Mouse (Mus musculus) kidney, embryonic 14.5 days (tissue): ENCODE measurements around the gene Naglu. TPM values are rescaled to one million over a fixed set of nuclear protein-coding genes. Genes with fewer than 3 reads are reported as not detected.

ENCODE experiments used
- ATAC-seq: fragments of 200-750 bp; cut with Nextera tagmentation; 2 replicates; pipeline ENCODE4 v1.8.0; 2017; ENCODE audit warnings: moderate number of reproducible peaks, mild to moderate bottlenecking, moderate TSS enrichment, moderate library complexity; ENCODE audit not compliant: low FRiP score, low TSS enrichment
- H3K27ac ChIP-seq: fragments of 300-500 bp; sonication (generic); 2 replicates; pipeline ENCODE4 v1.5.1; 2014; ENCODE audit warnings: low read depth, mild to moderate bottlenecking, low read length, moderate library complexity, mixed read lengths
- H3K27me3 ChIP-seq: fragments of 300-500 bp; sonication (generic); 2 replicates; pipeline ENCODE4 v1.6.1; 2014; ENCODE audit warnings: mild to moderate bottlenecking, low read length; ENCODE audit not compliant: control insufficient read depth, insufficient read depth
- H3K36me3 ChIP-seq: fragments of 300-500 bp; sonication (generic); 2 replicates; pipeline ENCODE4 v1.6.1; 2014; ENCODE audit warnings: low read length, mixed read lengths; ENCODE audit not compliant: control insufficient read depth, insufficient read depth
- H3K4me1 ChIP-seq: fragments of 300-500 bp; sonication (generic); 2 replicates; pipeline ENCODE4 v1.6.1; 2014; ENCODE audit warnings: low read length, mixed read lengths; ENCODE audit not compliant: control insufficient read depth, insufficient read depth
- H3K4me2 ChIP-seq: fragments of 300-500 bp; sonication (generic); replicated peaks from 2 replicates; pipeline ENCODE4 v1.6.1; 2014; ENCODE audit warnings: low read depth, mild to moderate bottlenecking, low read length
- H3K4me3 ChIP-seq: fragments of 300-500 bp; sonication (generic); 2 replicates; pipeline ENCODE4 v1.5.1; 2014; ENCODE audit warnings: mild to moderate bottlenecking, low read length
- H3K9ac ChIP-seq: fragments of 300-500 bp; sonication (generic); 2 replicates; pipeline ENCODE4 v1.6.1; 2014; ENCODE audit warnings: low read depth, mild to moderate bottlenecking, low read length, moderate library complexity
- H3K9me3 ChIP-seq: fragments of 300-500 bp; sonication (generic); 2 replicates; pipeline ENCODE4 v1.6.1; 2016; ENCODE audit warnings: low read length; ENCODE audit not compliant: control insufficient read depth
- WGBS: fragments of 180-500 bp; shearing (Covaris S2); extraction: QIAGEN DNeasy Blood & Tissue Kit; methylation state at CpG from one replicate; pipeline ENCODE4 v1.1.7; 2014; 5-methylcytosine and 5-hydroxymethylcytosine counted together
- polyA plus RNA-seq: library from polyadenylated mRNA; unstranded; fragments of >200 nt; fragmentation: Nextera tagmentation; extraction: Ambion mirVana; gene quantifications from 2 replicates; pipeline ENCODE4 v1.2.1, GENCODE M21; 2014

The Naglu gene
- polyA plus RNA-seq, 1 experiment from 2014 or later = 11.5 TPM

DNA sequence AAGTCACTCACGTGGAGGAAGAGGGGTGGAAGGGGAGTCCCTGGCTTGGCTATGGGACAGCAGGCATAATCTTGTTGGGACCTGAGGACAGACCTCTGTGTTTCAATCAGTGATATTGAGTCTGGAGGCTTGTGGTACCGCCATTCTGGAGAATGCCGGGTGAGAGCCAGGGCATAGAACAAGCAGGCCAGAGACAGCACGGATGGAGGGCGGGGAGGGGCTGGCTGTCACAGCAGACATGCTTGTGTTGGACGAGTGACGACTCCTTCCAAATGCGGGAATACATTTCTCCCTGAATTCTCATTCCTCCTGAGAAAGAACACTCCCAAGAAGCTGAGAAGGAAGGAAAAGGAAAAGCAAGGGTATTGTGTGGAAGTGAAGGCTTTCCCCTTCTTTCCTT is 18.2 kb upstream of the Naglu start:
- Histone ChIP-seq H3K4me1 (no peaks in the 10 kb centered on the region), H3K27me3 (no peaks in the 10 kb centered on the region), H3K4me3 (no peak overlapping the region), H3K4me2 (no peak overlapping the region), H3K9ac (no peak overlapping the region), H3K36me3 (peaks cover 28% of the 10 kb centered on the region), H3K27ac (no peak overlapping the region), H3K9me3 (0 out of 2 replicates have a peak, but pooled peaks cover 3% of the 10 kb centered on the region)
- ATAC-seq = no peak
- 86% methylated on average over 8 of the region's 8 CpGs for WGBS

DNA sequence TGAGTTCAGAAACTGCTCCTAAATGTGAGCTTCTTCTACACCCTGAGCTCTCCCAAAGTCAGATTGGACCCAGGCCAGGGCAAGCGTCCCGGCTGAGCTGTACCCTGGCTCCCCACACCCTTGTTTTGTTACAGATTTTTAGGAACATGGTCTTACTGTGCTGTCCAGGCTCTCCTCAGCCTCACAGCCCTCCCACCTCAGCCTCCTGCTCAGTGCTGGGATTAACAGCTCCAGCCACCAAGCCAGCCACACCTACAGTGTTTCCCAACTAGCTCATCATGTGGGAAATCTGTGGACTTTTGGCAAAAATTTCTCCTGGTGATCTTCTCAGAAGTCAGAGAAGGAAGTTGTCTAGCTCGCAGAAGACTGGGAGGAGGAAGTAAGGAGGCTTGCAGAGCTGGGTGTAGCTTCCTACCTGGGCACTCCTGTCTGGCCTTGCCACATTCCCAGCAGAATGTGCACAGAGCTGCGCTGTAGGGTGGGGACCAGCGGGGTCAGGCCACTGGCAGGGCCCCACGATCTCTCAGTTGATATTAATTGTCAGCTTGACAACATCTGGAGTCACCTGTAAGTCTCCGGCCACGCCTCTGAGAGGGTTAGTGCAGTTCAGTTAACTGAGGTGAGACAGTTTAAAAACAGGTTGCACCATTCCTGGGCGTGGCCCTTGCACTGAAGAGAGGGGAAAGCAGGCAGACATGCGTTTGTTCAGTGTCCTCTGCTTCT is 16.9 kb upstream of the Naglu start:
- Histone ChIP-seq H3K9me3 (0 out of 2 replicates have a peak, but pooled peaks cover 3% of the 10 kb centered on the region), H3K27ac (no peak overlapping the region), H3K4me2 (no peak overlapping the region), H3K4me3 (no peak overlapping the region), H3K27me3 (no peaks in the 10 kb centered on the region), H3K36me3 (peaks cover 28% of the 10 kb centered on the region), H3K4me1 (no peaks in the 10 kb centered on the region), H3K9ac (no peak overlapping the region)
- ATAC-seq = no peak
- WGBS = 89% methylated on average over 10 of the region's 10 CpGs

GRCm38 (mm10) chr11:101053974-101054373 is 15.8 kb upstream of the Naglu start:
- no peak overlapping the region for H3K4me3 ChIP-seq
- no peaks in the 10 kb centered on the region for H3K27me3 ChIP-seq
- no peak overlapping the region for H3K9ac ChIP-seq
- H3K36me3 ChIP-seq = peaks cover 21% of the 10 kb centered on the region
- no peak overlapping the region for H3K27ac ChIP-seq
- 95% methylated on average over 1 of the region's 1 CpGs for WGBS
- no peak for ATAC-seq
- H3K4me2 ChIP-seq = no peak overlapping the region
- H3K4me1 ChIP-seq = no peaks in the 10 kb centered on the region
- 0 out of 2 replicates have a peak, but pooled peaks cover 3% of the 10 kb centered on the region for H3K9me3 ChIP-seq

DNA sequence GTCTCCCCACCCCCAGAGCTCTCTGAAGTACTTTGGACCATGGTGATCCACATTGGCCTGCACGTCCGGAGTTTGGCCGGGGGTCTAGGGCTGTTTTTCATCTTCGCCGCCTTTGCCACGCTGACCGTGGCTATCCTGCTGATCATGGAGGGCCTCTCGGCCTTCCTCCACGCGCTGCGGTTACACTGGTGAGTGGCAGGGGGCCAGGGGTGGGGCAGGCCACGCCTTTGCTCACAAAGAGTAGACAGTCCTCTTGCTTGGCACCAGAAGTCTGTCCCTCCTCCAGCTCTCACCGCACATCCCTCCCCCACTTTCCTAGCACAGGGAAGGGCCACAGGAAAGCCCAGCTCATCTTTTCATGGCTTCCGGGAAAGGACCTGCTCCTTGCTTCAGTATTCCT is 14.4 kb upstream of the Naglu start:
- H3K4me2 ChIP-seq = no peak overlapping the region
- peaks cover 14% of the 10 kb centered on the region; the same call in 1 of the 2 replicates for H3K36me3 ChIP-seq
- peaks cover 7% of the 10 kb centered on the region; the same call in 1 of the 2 replicates for H3K4me1 ChIP-seq
- H3K4me3 ChIP-seq = no peak overlapping the region
- H3K27me3 ChIP-seq = no peaks in the 10 kb centered on the region
- 0 out of 2 replicates have a peak, but pooled peaks cover 3% of the 10 kb centered on the region for H3K9me3 ChIP-seq
- no peak for ATAC-seq
- 83% methylated on average over 14 of the region's 14 CpGs for WGBS
- no peak overlapping the region for H3K27ac ChIP-seq
- no peak overlapping the region for H3K9ac ChIP-seq

DNA sequence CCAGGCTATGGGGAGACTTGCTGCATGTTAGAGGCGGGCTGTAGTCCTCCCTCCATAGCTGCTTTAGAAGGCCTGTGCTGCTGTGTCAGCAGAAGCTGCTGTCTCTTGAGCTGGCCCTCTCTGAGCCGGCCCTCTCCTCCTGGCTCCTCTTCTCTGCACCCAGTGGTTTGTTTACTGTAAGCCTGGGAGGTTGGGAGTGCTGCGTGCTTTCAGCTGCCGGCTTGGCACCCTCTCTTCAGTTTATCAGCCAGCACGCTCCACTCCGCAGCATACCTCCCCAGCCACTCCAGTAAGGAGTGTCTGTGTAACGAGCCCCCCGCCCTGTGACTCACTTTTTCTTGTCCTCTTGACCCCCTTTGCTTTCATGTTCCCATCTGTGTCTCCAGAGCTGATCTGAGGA is 12.9 kb upstream of the Naglu start:
- H3K27me3 ChIP-seq = no peaks in the 10 kb centered on the region
- H3K9me3 ChIP-seq = 0 out of 2 replicates have a peak, but pooled peaks cover 3% of the 10 kb centered on the region
- peaks cover 8% of the 10 kb centered on the region; the same call in 1 of the 2 replicates for H3K4me1 ChIP-seq
- no peak for ATAC-seq
- 0 out of 2 replicates have a peak overlapping the region, but pooled peaks have one; percentile 14 for H3K27ac ChIP-seq
- peak overlapping the region; percentile 13; the same call in 1 of the 2 replicates for H3K9ac ChIP-seq
- 57% methylated on average over 8 of the region's 8 CpGs for WGBS
- peaks cover 11% of the 10 kb centered on the region; the same call in 1 of the 2 replicates for H3K36me3 ChIP-seq
- H3K4me3 ChIP-seq = no peak overlapping the region
- no peak overlapping the region for H3K4me2 ChIP-seq

DNA sequence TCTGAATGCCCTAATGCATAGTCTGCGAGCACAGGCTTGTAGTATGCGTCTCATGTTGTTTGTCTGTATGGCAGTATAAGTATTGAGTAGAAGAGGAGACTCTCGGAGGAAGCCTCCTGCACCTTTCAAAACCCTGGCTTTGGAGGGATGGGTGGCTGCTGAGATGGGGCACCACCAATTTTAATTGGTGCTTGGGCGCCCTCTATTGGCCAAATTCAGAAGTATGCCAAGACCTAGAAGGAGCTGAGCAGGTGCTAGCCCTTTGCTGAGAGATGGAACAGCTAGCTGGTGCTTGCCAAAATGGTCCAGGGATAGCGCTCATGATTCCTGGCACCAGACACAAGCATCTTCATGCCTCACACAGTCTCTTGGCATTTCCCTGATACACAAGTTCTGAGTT is 12.0 kb upstream of the Naglu start:
- H3K4me1 ChIP-seq = peaks cover 13% of the 10 kb centered on the region

DNA sequence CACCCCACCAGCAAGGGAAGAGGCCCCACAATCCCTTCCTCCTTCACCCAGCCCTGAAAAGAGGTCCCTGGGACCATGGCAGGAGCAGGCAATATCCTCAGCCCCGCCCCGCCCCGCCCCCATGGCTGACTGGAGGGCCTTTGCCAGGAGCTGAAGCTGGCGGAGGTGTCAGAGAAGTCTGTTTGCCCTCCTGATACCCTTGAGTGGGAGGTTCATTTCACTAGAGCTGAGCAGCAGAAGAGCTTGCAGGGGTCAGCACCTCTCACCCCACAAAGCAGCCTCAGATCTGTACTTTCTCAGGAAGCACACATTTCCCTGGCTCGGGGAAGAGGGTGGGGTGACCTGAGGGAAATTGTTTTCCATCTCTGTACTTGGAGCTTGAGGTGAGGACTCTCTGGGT is 11.1 kb upstream of the Naglu start:
- ATAC-seq = no peak
- Histone ChIP-seq H3K9me3 (0 out of 2 replicates have a peak, but pooled peaks cover 2% of the 10 kb centered on the region), H3K4me1 (peaks cover 22% of the 10 kb centered on the region), H3K4me3 (no peak overlapping the region), H3K27me3 (no peaks in the 10 kb centered on the region), H3K27ac (no peak overlapping the region), H3K9ac (no peak overlapping the region), H3K36me3 (peaks cover 12% of the 10 kb centered on the region; the same call in 1 of the 2 replicates), H3K4me2 (no peak overlapping the region)
- WGBS = 40% methylated on average over 5 of the region's 5 CpGs

More for the DNA sequence above, 12.0 kb upstream of the Naglu start:
- 39% methylated on average over 5 of the region's 5 CpGs for WGBS
- Histone ChIP-seq H3K4me3 (no peak overlapping the region), H3K36me3 (peaks cover 15% of the 10 kb centered on the region; the same call in 1 of the 2 replicates), H3K27ac (no peak overlapping the region), H3K27me3 (no peaks in the 10 kb centered on the region), H3K9ac (no peak overlapping the region), H3K9me3 (0 out of 2 replicates have a peak, but pooled peaks cover 3% of the 10 kb centered on the region), H3K4me2 (no peak overlapping the region)
- ATAC-seq = no peak; the same call in 1 of the 2 replicates

GRCm38 (mm10) chr11:101059473-101059872 is 10.3 kb upstream of the Naglu start:
- Histone ChIP-seq H3K9me3 (no peaks in the 10 kb centered on the region), H3K4me3 (no peak overlapping the region), H3K36me3 (peaks cover 12% of the 10 kb centered on the region; the same call in 1 of the 2 replicates), H3K4me1 (peaks cover 25% of the 10 kb centered on the region), H3K27me3 (no peaks in the 10 kb centered on the region), H3K27ac (peak overlapping the region; percentile 80; the same call in 1 of the 2 replicates), H3K9ac (no peak overlapping the region), H3K4me2 (no peak overlapping the region)
- ATAC-seq = no peak
- 80% methylated on average over 10 of the region's 10 CpGs for WGBS

- WGBS = 50% methylated on average over 8 of the region's 8 CpGs
- peaks cover 25% of the 10 kb centered on the region for H3K4me1 ChIP-seq
Measured at GRCm38 (mm10) chr11:101060126-101060525, 9.7 kb upstream of the Naglu start.

More at GRCm38 (mm10) chr11:101060126-101060525, 9.7 kb upstream of the Naglu start:
- H3K9ac ChIP-seq = no peak overlapping the region
- H3K27me3 ChIP-seq = no peaks in the 10 kb centered on the region
- no peak overlapping the region for H3K4me2 ChIP-seq
- H3K9me3 ChIP-seq = no peaks in the 10 kb centered on the region
- peak overlapping the region; percentile 80 for H3K27ac ChIP-seq
- H3K36me3 ChIP-seq = peaks cover 9% of the 10 kb centered on the region; the same call in 1 of the 2 replicates
- no peak overlapping the region for H3K4me3 ChIP-seq
- ATAC-seq = no peak
